Mouse (Mus musculus) G1E-ER4 (cell line): ENCODE results near the gene Olfr960. TPM values are rescaled to one million over a fixed set of nuclear protein-coding genes. Genes with fewer than 3 reads are reported as not detected.

Experiments
- GATA1 ChIP-seq: IDR thresholded peaks from one replicate; pipeline ENCODE4 v1.8.0; 2012; ENCODE audit warnings: low read length, inconsistent platforms
- polyA plus RNA-seq: library from polyadenylated mRNA; stranded (reverse); fragments of >175 nt; gene quantifications from 2 replicates; pipeline ENCODE4 v1.2.3, GENCODE M21; 2012

The Olfr960 gene
- not detected in 2 replicates for polyA plus RNA-seq

DNA sequence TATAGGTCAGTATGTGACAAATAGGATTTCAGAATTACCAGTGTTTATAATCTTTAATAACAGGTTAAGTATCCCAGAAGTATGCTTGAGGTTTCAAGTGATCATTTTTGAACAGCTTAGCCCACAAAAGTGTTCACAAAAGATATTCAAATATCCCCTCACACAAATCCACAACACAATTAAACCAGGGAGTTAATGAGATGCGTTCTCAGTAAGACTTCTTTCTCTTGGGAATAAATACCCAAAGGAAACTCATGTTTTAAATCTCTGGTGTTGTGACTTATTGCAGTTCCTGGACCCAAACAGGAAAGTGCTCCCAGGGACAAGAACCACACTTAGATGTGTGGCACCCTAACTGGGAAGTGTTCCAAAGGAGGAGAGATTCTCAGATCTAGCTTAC lies at the start of gene Olfr960:
Gene Olfr960 (plus strand): TSS at position 301 of the 400 bp plus-strand sequence.
- TF ChIP-seq GATA1, result no peak

DNA sequence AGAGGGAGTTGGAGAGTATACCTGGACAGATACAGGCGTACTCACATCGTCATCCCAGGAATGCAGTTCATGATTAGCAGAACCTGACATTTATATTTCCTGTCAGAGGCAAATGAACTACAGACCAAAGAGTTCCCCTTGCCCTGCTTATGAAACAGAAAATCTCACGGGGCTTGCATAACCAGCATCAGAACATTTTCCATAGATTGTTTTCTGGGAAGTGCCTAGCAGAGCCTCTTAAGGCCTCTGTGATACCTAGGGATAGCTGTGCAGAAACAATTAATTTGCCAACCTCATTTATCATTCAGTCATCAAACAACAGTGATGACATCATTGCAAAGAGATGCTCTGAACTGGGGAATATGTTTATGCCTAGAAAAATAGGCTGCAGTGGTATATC lies 45.7 kb upstream of the Olfr960 start, which contains the start of gene Olfr959:
Gene Olfr959 (minus strand): TSS at position 101 of the 400 bp plus-strand sequence.
- TF ChIP-seq GATA1, result no peak

GRCm38 (mm10) chr9:39577050-39577449 lies 44.1 kb upstream of the Olfr960 start:
- TF ChIP-seq GATA1, result no peak

DNA sequence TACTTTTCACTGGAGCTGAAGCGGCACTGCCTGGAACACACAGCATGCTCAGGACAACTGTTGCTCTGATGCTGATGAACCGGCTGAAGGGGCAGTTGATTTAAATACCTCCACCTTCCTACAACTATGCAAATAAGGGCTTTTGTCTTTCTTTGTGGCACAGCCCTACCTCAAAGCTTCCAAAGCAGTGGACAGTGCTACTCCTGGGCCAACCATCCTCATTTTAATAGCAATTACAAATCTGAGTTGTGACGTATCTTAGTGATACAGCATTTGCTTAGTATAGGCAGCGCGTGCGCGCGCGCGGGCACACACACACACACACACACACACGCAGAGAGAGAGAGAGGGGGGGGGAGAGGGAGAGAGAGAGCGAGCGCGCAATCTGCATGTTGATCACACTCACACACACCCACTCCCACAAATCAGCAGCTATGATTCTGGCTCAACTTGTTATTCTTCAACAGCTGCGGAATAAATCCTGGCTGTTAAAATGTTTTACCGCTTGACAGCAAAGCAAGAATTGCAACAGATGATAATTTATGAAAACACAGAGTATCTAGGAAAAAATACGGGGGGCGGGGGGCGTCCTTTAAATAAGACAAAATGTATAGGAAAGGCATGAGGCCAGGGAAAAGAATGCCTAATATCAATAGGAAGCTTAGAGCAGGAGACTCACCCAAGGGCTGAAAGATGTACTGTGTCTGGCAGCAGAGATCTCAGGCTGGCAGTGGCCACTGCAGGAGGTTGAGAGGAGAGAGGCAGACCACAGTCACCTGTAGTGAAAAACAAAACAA lies 18.4 kb upstream of the Olfr960 start:
- no peak for TF ChIP-seq GATA1

GRCm38 (mm10) chr9:39603333-39603845 lies 17.8 kb upstream of the Olfr960 start:
- TF ChIP-seq GATA1, result no peak

GRCm38 (mm10) chr9:39603999-39604453 lies 17.1 kb upstream of the Olfr960 start, which contains the start of gene AW551984:
TSS of gene AW551984 (minus strand) at chr9:39604403.
- TF ChIP-seq GATA1, result no peak

DNA sequence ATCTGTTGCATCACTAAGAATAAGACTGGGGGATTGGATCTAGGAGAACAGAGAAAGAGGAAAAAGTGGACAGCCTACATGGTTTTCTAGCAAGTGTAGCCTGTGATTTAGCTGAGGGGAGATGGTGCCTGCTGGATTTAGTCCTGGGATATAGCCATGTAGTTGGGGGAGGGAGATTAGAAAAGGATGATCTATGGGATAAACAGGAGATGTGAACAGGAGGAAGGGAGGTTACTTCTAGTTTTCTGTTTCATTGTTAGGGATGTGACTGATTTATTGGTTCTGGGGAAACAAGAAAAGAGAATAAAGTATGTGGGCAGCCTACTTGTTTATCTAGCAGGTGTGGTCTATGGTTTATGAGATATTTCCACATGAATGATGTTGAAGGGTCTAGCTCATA lies 12.7 kb upstream of the Olfr960 start:
- TF ChIP-seq GATA1, result no peak

- no peak for TF ChIP-seq GATA1
Measured at GRCm38 (mm10) chr9:39610355-39610754, 10.8 kb upstream of the Olfr960 start, which contains the start of gene Olfr148. TSS of gene Olfr148 (plus strand) at chr9:39610655.

- TF ChIP-seq GATA1, result no peak
Measured at GRCm38 (mm10) chr9:39611953-39612352, 9.2 kb upstream of the Olfr960 start.

- TF ChIP-seq GATA1, result no peak
Measured at GRCm38 (mm10) chr9:39623783-39624182, 2.6 kb downstream of the Olfr960 start.

DNA sequence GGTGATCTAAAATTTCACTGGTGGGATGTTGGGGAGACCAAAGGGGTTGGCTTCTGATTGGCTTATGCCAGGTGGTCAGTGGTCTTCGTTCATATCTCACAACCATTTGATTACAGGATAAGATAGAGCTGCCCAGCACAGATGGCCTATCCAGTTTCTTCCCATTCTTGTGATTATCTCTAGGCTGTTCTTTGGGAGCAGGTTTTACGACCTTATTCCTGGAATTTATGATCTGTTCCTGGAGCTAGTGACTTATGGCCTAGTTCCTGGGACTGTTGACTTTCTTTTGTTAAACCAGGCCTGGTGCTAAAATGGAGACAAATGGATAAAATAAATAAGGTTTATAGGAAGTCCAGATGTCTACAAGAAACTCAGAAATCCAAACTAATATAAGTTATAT lies 3.5 kb downstream of the Olfr960 start:
- no peak for TF ChIP-seq GATA1

- no peak for TF ChIP-seq GATA1
Measured at GRCm38 (mm10) chr9:39629069-39629468, 7.9 kb downstream of the Olfr960 start.

GRCm38 (mm10) chr9:39633913-39634594 lies 12.9 kb downstream of the Olfr960 start:
- TF ChIP-seq GATA1, result no peak

DNA sequence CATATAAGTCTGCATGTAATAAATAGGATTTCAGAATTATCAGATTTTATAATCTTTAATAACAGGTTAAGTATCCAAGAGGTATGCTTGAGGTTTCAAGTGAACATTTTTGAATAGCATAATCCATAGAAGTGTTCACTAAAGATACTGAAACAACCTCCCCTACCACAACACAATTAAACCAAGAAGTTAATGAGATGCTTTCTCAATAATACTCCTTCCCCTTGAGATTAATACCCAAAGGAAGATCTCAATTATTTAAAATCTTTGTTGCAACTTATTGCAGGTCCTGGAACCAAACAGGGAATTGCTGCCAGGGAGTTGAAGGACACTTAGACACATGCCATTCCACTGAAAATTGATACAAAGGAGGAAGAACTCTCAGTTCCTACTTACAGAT lies 23.6 kb downstream of the Olfr960 start, which contains the start of gene Olfr961:
Gene Olfr961 (plus strand): TSS at position 301 of the 400 bp plus-strand sequence.
- no peak for TF ChIP-seq GATA1

- TF ChIP-seq GATA1, result no peak
Measured at GRCm38 (mm10) chr9:39647382-39647781, 26.2 kb downstream of the Olfr960 start.

DNA sequence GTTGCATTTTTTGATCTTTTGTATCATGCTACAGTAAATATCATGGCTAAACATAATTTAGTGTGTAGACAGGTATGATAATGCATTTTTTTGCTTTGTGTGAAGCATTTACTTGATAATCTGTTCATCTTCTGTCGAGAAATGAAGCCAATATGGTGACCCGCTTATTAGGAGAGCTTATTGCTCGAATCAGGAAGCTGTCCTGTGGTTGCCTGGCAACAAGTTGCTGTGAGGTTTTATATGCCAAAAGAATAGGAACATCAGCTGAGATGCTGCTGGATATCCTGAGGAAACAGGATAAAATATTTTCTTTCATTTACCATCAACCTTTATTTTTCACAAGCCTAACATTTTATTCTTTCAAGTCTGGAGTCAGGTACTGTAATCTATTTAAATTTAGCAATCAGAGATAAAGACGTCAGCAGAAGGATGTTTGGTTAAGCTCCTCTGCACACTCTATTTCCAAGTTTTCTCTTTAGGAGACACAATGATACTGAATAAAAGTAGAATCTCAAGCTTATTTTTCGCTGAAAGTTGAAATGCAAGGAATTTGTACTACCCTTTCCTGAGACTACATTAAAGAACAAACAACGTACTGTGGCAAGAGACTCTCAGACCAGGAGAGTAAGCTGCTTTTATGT lies 33.7 kb downstream of the Olfr960 start:
- no peak for TF ChIP-seq GATA1

DNA sequence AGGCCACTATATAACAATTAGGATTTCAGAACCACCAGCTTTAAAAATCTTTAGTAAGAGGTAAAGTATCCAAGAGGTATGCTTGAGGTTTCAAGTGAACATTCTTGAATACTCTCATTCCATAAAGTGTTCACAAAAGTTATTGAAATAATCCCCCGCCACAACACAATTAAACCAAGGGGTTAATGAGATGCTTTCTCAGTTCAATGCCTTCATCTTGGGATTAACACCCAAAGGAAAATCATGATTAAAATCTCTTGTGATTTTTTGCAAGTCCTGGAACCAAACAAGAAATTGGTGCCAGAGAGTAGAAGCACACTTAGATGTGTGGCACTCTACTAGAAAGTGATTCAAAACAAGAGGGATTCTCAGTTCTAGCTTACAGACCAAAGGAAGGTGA lies 45.7 kb downstream of the Olfr960 start, which contains the start of gene Olfr963:
Gene Olfr963 (plus strand): TSS at position 301 of the 400 bp plus-strand sequence.
- no peak for TF ChIP-seq GATA1
